Mouse (Mus musculus): ENCODE data around the gene Angptl3. TPM values are rescaled to one million over a fixed set of nuclear protein-coding genes. Genes with fewer than 3 reads are reported as not detected.

Gene Angptl3
- polyA plus RNA-seq, 2 experiments, result 0.04 to 0.98 TPM

GRCm38 (mm10) chr4:99064524-99064923 is 33.8 kb downstream of the Angptl3 start:
- peak; percentile 53; the same call in 1 of the 2 replicates for ATAC-seq (ENCODE audit: low FRiP score, low read depth)
- H3K4me2 ChIP-seq (replicated peaks; ENCODE audit: low read depth, low read length, severe bottlenecking), result no peak overlapping the region
- H3K36me3 ChIP-seq (ENCODE audit: control insufficient read depth, insufficient read depth, low read length), result peaks cover 40% of the 10 kb centered on the region
- H3K9me3 ChIP-seq (ENCODE audit: control insufficient read depth, low read length), result no peaks in the 10 kb centered on the region
- no peak for TF ChIP-seq POLR2A (IDR thresholded peaks at IDR 0.05; ENCODE audit: borderline replicate concordance, extremely low read depth, insufficient read depth, insufficient read length)
- no peak overlapping the region for H3K9ac ChIP-seq (ENCODE audit: low read depth, low read length, severe bottlenecking)
- H3K4me1 ChIP-seq (ENCODE audit: control insufficient read depth, insufficient read depth, low read length), result peaks cover 4% of the 10 kb centered on the region; the same call in 1 of the 2 replicates
- 17% methylated on average over 5 of the region's 5 CpGs for WGBS
- H3K27me3 ChIP-seq (ENCODE audit: control insufficient read depth, insufficient read depth, low read length), result no peaks in the 10 kb centered on the region
- H3K27ac ChIP-seq (replicated peaks; ENCODE audit: low read depth, low read length), result no peak overlapping the region
- H3K4me3 ChIP-seq (replicated peaks; ENCODE audit: low read length), result no peak overlapping the region
- peak; percentile 45 for DNase-seq (ENCODE audit: low spot score)

GRCm38 (mm10) chr4:99068806-99069205 is 38.1 kb downstream of the Angptl3 start:
- H3K9ac ChIP-seq (ENCODE audit: low read depth, low read length, severe bottlenecking), result no peak overlapping the region
- H3K4me3 ChIP-seq (replicated peaks; ENCODE audit: low read length), result no peak overlapping the region
- ATAC-seq (ENCODE audit: low FRiP score, low read depth) (no peak), DNase-seq (ENCODE audit: low spot score) (no peak)
- 79% methylated on average over 6 of the region's 6 CpGs for whole genome bisulfite sequencing
- no peak for TF ChIP-seq POLR2A (IDR thresholded peaks at IDR 0.05; ENCODE audit: borderline replicate concordance, extremely low read depth, insufficient read depth, insufficient read length)
- no peaks in the 10 kb centered on the region for H3K27me3 ChIP-seq (ENCODE audit: control insufficient read depth, insufficient read depth, low read length)
- no peaks in the 10 kb centered on the region; the same call in 1 of the 2 replicates for H3K4me1 ChIP-seq (ENCODE audit: control insufficient read depth, insufficient read depth, low read length)
- no peak overlapping the region for H3K4me2 ChIP-seq (replicated peaks; ENCODE audit: low read depth, low read length, severe bottlenecking)
- H3K27ac ChIP-seq (replicated peaks; ENCODE audit: low read depth, low read length), result no peak overlapping the region
- no peaks in the 10 kb centered on the region for H3K9me3 ChIP-seq (ENCODE audit: control insufficient read depth, low read length)
- H3K36me3 ChIP-seq (ENCODE audit: control insufficient read depth, insufficient read depth, low read length), result peaks cover 51% of the 10 kb centered on the region

DNA sequence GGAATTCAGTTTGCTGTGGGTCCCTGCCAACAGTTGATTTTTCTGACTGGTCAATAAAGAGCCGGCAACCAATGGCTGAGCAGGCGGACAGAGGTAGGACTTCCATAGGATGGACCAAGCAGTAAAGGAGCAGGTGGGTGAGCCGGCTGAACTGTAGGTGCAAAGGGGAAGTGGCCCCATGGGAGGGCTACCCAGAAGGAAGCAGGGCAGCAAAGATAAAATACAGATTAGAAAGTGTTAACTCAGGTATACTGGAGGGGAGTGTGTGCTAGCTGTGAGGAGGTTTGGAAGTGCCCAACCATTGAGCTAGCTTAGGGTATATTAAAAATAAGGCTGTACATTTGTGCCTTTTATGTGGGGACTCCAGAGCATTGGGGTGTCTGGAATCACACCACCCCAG is 47.3 kb downstream of the Angptl3 start:
- H3K9ac ChIP-seq (ENCODE audit: low read depth, low read length, severe bottlenecking), result no peak overlapping the region
- no peak overlapping the region for H3K4me3 ChIP-seq (replicated peaks; ENCODE audit: low read length)
- TF ChIP-seq POLR2A (IDR thresholded peaks at IDR 0.05; ENCODE audit: borderline replicate concordance, extremely low read depth, insufficient read depth, insufficient read length), result no peak
- no peaks in the 10 kb centered on the region for H3K9me3 ChIP-seq (ENCODE audit: control insufficient read depth, low read length)
- peaks cover 48% of the 10 kb centered on the region for H3K36me3 ChIP-seq (ENCODE audit: control insufficient read depth, insufficient read depth, low read length)
- no peaks in the 10 kb centered on the region for H3K27me3 ChIP-seq (ENCODE audit: control insufficient read depth, insufficient read depth, low read length)
- H3K27ac ChIP-seq (replicated peaks; ENCODE audit: low read depth, low read length), result no peak overlapping the region
- H3K4me2 ChIP-seq (replicated peaks; ENCODE audit: low read depth, low read length, severe bottlenecking), result no peak overlapping the region
- ATAC-seq (ENCODE audit: low FRiP score, low read depth) (no peak), DNase-seq (ENCODE audit: low spot score) (no peak)
- no peaks in the 10 kb centered on the region for H3K4me1 ChIP-seq (ENCODE audit: control insufficient read depth, insufficient read depth, low read length)
- 87% methylated on average over 3 of the region's 3 CpGs for WGBS

- TF ChIP-seq POLR2A (IDR thresholded peaks at IDR 0.05; ENCODE audit: borderline replicate concordance, extremely low read depth, insufficient read depth, insufficient read length), result no peak
- no peak overlapping the region for H3K4me2 ChIP-seq (replicated peaks; ENCODE audit: low read depth, low read length, severe bottlenecking)
- H3K4me3 ChIP-seq (replicated peaks; ENCODE audit: low read length), result no peak overlapping the region
- no peaks in the 10 kb centered on the region for H3K9me3 ChIP-seq (ENCODE audit: control insufficient read depth, low read length)
- no peak overlapping the region for H3K9ac ChIP-seq (ENCODE audit: low read depth, low read length, severe bottlenecking)
- no peaks in the 10 kb centered on the region for H3K27me3 ChIP-seq (ENCODE audit: control insufficient read depth, insufficient read depth, low read length)
- H3K4me1 ChIP-seq (ENCODE audit: control insufficient read depth, insufficient read depth, low read length), result no peaks in the 10 kb centered on the region
- no peak for DNase-seq (ENCODE audit: low spot score)
- H3K36me3 ChIP-seq (ENCODE audit: control insufficient read depth, insufficient read depth, low read length), result peaks cover 42% of the 10 kb centered on the region
- H3K27ac ChIP-seq (replicated peaks; ENCODE audit: low read depth, low read length), result no peak overlapping the region
- ATAC-seq (ENCODE audit: low FRiP score, low read depth), result no peak
- 90% methylated on average over 1 of the region's 1 CpGs for WGBS
Observed at GRCm38 (mm10) chr4:99081169-99081568, 50.4 kb downstream of the Angptl3 start.

DNA sequence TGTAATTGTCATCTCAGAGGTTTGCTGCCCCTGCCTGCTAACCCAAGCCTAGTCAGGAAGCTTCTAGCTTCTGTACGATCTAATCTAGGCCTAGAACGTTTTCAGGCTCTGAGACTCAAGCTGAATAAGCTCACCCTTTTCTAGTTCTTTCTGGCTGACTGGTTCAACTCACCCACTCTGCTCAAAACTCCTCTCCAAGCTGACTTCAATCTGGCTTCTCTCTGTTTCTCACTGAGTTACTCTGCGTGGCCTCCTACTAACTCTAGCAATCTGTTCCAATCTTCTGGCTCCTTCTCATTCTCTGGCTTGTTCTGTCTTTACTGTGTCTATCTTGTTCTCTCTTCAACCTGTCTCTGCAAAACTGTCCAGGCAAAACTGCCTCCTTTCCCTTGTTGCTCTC is 53.1 kb downstream of the Angptl3 start:
- H3K4me3 ChIP-seq (replicated peaks; ENCODE audit: low read length), result no peak overlapping the region
- DNase-seq (ENCODE audit: low spot score), result no peak
- H3K4me1 ChIP-seq (ENCODE audit: control insufficient read depth, insufficient read depth, low read length), result no peaks in the 10 kb centered on the region
- H3K27me3 ChIP-seq (ENCODE audit: control insufficient read depth, insufficient read depth, low read length), result no peaks in the 10 kb centered on the region
- no peak for ATAC-seq (ENCODE audit: low FRiP score, low read depth)
- 89% methylated on average over 3 of the region's 3 CpGs for WGBS
- TF ChIP-seq POLR2A (IDR thresholded peaks at IDR 0.05; ENCODE audit: borderline replicate concordance, extremely low read depth, insufficient read depth, insufficient read length), result no peak
- H3K36me3 ChIP-seq (ENCODE audit: control insufficient read depth, insufficient read depth, low read length), result peaks cover 37% of the 10 kb centered on the region
- H3K9me3 ChIP-seq (ENCODE audit: control insufficient read depth, low read length), result no peaks in the 10 kb centered on the region
- no peak overlapping the region for H3K9ac ChIP-seq (ENCODE audit: low read depth, low read length, severe bottlenecking)
- no peak overlapping the region for H3K4me2 ChIP-seq (replicated peaks; ENCODE audit: low read depth, low read length, severe bottlenecking)
- no peak overlapping the region for H3K27ac ChIP-seq (replicated peaks; ENCODE audit: low read depth, low read length)

All from limb, embryonic 14.5 days (tissue).